8 mouse cellular contexts compared by ENCODE assay signal in the genomic region with DNA sequence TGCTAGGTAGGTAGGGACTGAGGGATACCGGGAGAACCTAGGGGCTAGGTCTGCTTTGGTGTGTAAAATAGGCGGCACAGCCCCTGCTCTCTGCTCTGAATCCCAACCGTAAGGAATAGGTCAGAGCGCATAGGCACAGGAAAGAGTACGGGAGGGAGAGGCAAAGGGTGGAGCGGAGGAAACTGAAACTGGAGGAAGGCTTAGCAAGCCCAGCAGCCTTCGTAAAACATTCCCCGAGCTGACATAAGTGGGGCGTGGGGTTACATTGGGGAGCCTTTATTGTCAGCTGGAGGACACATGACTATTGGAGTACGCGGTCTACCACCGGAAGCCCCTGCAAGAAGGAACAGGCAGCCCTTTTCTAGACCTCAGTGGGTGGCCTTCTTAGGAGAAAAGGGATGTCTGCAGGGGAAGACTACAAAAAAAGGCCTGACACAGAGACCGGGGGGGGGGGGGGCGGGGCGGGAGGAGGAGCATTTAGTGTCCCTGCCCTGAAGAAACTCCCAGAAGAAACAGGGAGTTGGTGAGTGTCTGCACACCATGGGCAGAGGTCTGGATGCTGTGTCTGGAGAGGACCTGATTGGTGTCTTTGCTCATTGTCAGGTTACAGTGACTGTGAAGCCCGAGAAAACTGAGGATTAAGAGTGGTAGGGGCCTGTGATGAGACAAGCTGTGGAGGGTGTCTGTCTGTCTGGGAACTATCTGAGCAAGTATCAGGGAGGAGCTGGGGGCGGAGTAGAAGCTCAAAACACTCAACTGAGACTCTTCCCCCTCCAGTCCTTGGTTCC. TPM values are rescaled to one million over a fixed set of nuclear protein-coding genes. Genes with fewer than 3 reads are reported as not detected.
DNase-seq lines count a peak whose midpoint lies in the region; ATAC-seq and TF ChIP-seq lines count a peak whose summit lies in the region.

No protein-coding gene starts in this region.

- peak overlapping the region; percentile 50 for H3K9ac ChIP-seq in forebrain, embryonic 11.5 days (ENCODE audit: low read length)
- H3K9ac ChIP-seq in lung, embryonic 16.5 days (ENCODE audit: low read length) = peak overlapping the region; percentile 67

- no peaks in the 10 kb centered on the region for H3K27me3 ChIP-seq in forebrain, embryonic 11.5 days (ENCODE audit: control insufficient read depth, insufficient read depth, low read length)
- no peaks in the 10 kb centered on the region for H3K27me3 ChIP-seq in lung, embryonic 16.5 days (ENCODE audit: control insufficient read depth, insufficient read depth, low read depth, low read length)

- H3K4me2 ChIP-seq in forebrain, embryonic 11.5 days (ENCODE audit: low read depth, low read length, severe bottlenecking) = peak overlapping the region; percentile 59
- peak overlapping the region; percentile 77 for H3K4me2 ChIP-seq in lung, embryonic 16.5 days (ENCODE audit: low read depth, low read length)

- peak; percentile 81 for DNase-seq in ES-CJ7 (ENCODE audit: low read depth, low spot score)
- peak; percentile 56 for DNase-seq in brain, adult 2 months (ENCODE audit: low read depth, low spot score)
- DNase-seq in forebrain, embryonic 11.5 days (ENCODE audit: low spot score) = peak; percentile 67
- peak; percentile 66 to 75 for DNase-seq in heart, postnatal 10 days
- DNase-seq in kidney, postnatal 25 days = peak; percentile 51 to 77
- peak; percentile 38 for DNase-seq in urinary bladder, postnatal 25 days (ENCODE audit: low spot score)

- intact Hi-C loops in heart, postnatal 10 days (cut with DNase I) = no loop called here

- WGBS in forebrain, embryonic 11.5 days = 7% methylated on average over 11 of the region's 17 CpGs
- 3% methylated on average over 14 of the region's 17 CpGs for whole genome bisulfite sequencing in lung, embryonic 16.5 days
- WGBS in olfactory bulb, adult 2 months = 5% methylated on average over 14 of the region's 17 CpGs

- no peaks in the 10 kb centered on the region for H3K4me1 ChIP-seq in forebrain, embryonic 11.5 days (replicated peaks; ENCODE audit: control insufficient read depth, insufficient read depth, low read length)
- H3K4me1 ChIP-seq in lung, embryonic 16.5 days (replicated peaks; ENCODE audit: control insufficient read depth, insufficient read depth, low read length) = 0 out of 2 replicates have a peak, but pooled peaks cover 4% of the 10 kb centered on the region
- H3K4me1 ChIP-seq in olfactory bulb, adult 2 months (ENCODE audit: control insufficient read depth, insufficient read depth, low read length) = peaks cover 5% of the 10 kb centered on the region; the same call in 1 of the 2 replicates

- no peak for TF ChIP-seq POLR2A in olfactory bulb, adult 2 months (IDR thresholded peaks at IDR 0.05; ENCODE audit: insufficient read depth, low read depth, low read length)

- TF ChIP-seq CTCF in olfactory bulb, adult 2 months (IDR thresholded peaks at IDR 0.05; ENCODE audit: insufficient read depth, low read depth, low read length) = no peak

- ATAC-seq in forebrain, embryonic 11.5 days (replicated peaks; ENCODE audit: low FRiP score) = peak; percentile 79
- ATAC-seq in lung, embryonic 16.5 days (ENCODE audit: low read depth) = peak; percentile 93

- H3K36me3 ChIP-seq in forebrain, embryonic 11.5 days (ENCODE audit: control insufficient read depth, insufficient read depth, low read length) = no peaks in the 10 kb centered on the region
- H3K36me3 ChIP-seq in lung, embryonic 16.5 days (ENCODE audit: control insufficient read depth, insufficient read depth, low read length) = no peaks in the 10 kb centered on the region

- H3K4me3 ChIP-seq in forebrain, embryonic 11.5 days (ENCODE audit: low read depth, low read length) = peak overlapping the region; percentile 27
- H3K4me3 ChIP-seq in lung, embryonic 16.5 days (ENCODE audit: low read length) = peak overlapping the region; percentile 55
- H3K4me3 ChIP-seq in olfactory bulb, adult 2 months (ENCODE audit: insufficient read depth, low read depth, low read length) = peak overlapping the region; percentile 47

- H3K9me3 ChIP-seq in forebrain, embryonic 11.5 days (ENCODE audit: control insufficient read depth, low read length) = no peaks in the 10 kb centered on the region
- H3K9me3 ChIP-seq in lung, embryonic 16.5 days (ENCODE audit: control insufficient read depth, low read length) = no peaks in the 10 kb centered on the region

- H3K27ac ChIP-seq in forebrain, embryonic 11.5 days (ENCODE audit: low read depth, low read length) = peak overlapping the region; percentile 41; the same call in 1 of the 2 replicates
- H3K27ac ChIP-seq in lung, embryonic 16.5 days (ENCODE audit: low read length) = peak overlapping the region; percentile 98
- peak overlapping the region; percentile 48 for H3K27ac ChIP-seq in olfactory bulb, adult 2 months (ENCODE audit: insufficient read depth, low read depth, low read length)

RNA-seq across cellular contexts. Expression of a gene that starts 0.8 kb away (rescaled TPM):
- 0.09 TPM in 1 of 2 replicates, not detected in the other for polyA plus RNA-seq in forebrain, embryonic 11.5 days (2014; fragmentation: Nextera tagmentation; extraction: Ambion mirVana)
- 1 to 10 TPM; 5.1 to 5.5 TPM for total RNA-seq in heart, postnatal 10 days (2021)
- 2.3 and 3.0 TPM in 2 replicates for polyA plus RNA-seq in lung, embryonic 16.5 days (2015; fragmentation: Nextera tagmentation; extraction: Ambion mirVana)
- polyA plus RNA-seq in olfactory bulb, adult 2 months (2012; ENCODE audit: insufficient read depth, insufficient read length, low replicate concordance, missing spikeins) = not detected in 2 replicates

RNA-seq across cellular contexts. Expression of a gene that starts 19.2 kb away (rescaled TPM):
- polyA plus RNA-seq in forebrain, embryonic 11.5 days (2014; fragmentation: Nextera tagmentation; extraction: Ambion mirVana) = not detected in 2 replicates
- not detected for total RNA-seq in heart, postnatal 10 days (2021)
- 0.06 TPM in 1 of 2 replicates, not detected in the other for polyA plus RNA-seq in lung, embryonic 16.5 days (2015; fragmentation: Nextera tagmentation; extraction: Ambion mirVana)
- not detected in 2 replicates for polyA plus RNA-seq in olfactory bulb, adult 2 months (2012; ENCODE audit: insufficient read depth, insufficient read length, low replicate concordance, missing spikeins)

RNA-seq across cellular contexts. Expression of a gene that starts 30.6 kb away (rescaled TPM):
- polyA plus RNA-seq in forebrain, embryonic 11.5 days (2014; fragmentation: Nextera tagmentation; extraction: Ambion mirVana) = 0.48 and 0.94 TPM in 2 replicates
- 1 to 10 TPM; 2.0 to 2.8 TPM for total RNA-seq in heart, postnatal 10 days (2021)
- 12.5 and 18.1 TPM in 2 replicates for polyA plus RNA-seq in lung, embryonic 16.5 days (2015; fragmentation: Nextera tagmentation; extraction: Ambion mirVana)
- polyA plus RNA-seq in olfactory bulb, adult 2 months (2012; ENCODE audit: insufficient read depth, insufficient read length, low replicate concordance, missing spikeins) = not detected in 2 replicates

RNA-seq across cellular contexts. Expression of a gene that starts 42.3 kb away (rescaled TPM):
- not detected in 2 replicates for polyA plus RNA-seq in forebrain, embryonic 11.5 days (2014; fragmentation: Nextera tagmentation; extraction: Ambion mirVana)
- not detected for total RNA-seq in heart, postnatal 10 days (2021)
- not detected in 2 replicates for polyA plus RNA-seq in lung, embryonic 16.5 days (2015; fragmentation: Nextera tagmentation; extraction: Ambion mirVana)
- not detected in 2 replicates for polyA plus RNA-seq in olfactory bulb, adult 2 months (2012; ENCODE audit: insufficient read depth, insufficient read length, low replicate concordance, missing spikeins)

Comparison
In these comparisons a context has a peak if more than half of its experiments do, and no peak if none do; other contexts are left out.
1. Peak in every context shown above with its lines: DNase-seq, ATAC-seq, H3K4me3 ChIP-seq and H3K27ac ChIP-seq.
2. H3K27ac ChIP-seq: peak in every context shown above with its lines; median percentile 98 in lung, embryonic 16.5 days; 48 in olfactory bulb, adult 2 months; 41 in forebrain, embryonic 11.5 days.